11 mouse cellular contexts compared by ENCODE assay signal in the genomic region with DNA sequence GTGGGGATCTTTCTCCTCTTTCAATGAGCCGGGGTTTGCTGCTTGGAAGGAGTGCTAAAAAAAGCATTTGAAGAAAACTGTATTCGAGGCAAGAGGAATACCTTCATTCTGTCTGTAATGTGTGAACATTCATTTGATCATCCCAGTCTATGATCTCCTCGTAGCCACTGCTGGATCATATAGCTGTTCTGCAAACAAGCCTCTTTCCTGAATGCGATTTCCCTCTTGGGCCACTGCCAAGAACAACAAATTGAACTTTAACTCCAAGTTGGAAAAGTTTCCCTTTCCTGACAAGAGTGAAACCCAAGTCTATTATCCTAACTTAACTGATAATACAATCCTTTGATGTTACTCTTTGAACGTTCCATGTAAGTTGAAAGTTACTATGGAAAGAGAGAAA.
A peak's percentile ranks its signal among the peaks of the same experiment; 100 is the strongest.
DNase-seq lines count a peak whose midpoint lies in the region; ATAC-seq and TF ChIP-seq lines count a peak whose summit lies in the region.
"Had no signal": no experiment of that assay in that cellular context is flagged by ENCODE, and none has a peak within 500 bp of the region (broad histone marks: within the 10 kb centered on the region; RNA-seq: fewer than 3 reads in every experiment).

No protein-coding gene starts in this region.

- TF ChIP-seq POLR2A in lung, adult 2 months (IDR thresholded peaks at IDR 0.05; ENCODE audit: borderline replicate concordance, extremely low read depth, low read depth, low read length) = no peak

- 3% methylated on average over 5 of the region's 5 CpGs for WGBS in lung, embryonic 14.5 days
- 21% methylated on average over 5 of the region's 5 CpGs for WGBS in lung, adult 2 months
- WGBS in stomach, postnatal 0 days = 21% methylated on average over 5 of the region's 5 CpGs

- H3K36me3 ChIP-seq in lung, embryonic 14.5 days (ENCODE audit: insufficient read depth) = no peaks in the 10 kb centered on the region
- H3K36me3 ChIP-seq in stomach, postnatal 0 days (ENCODE audit: control insufficient read depth, insufficient read depth, low read length) = no peaks in the 10 kb centered on the region

- no peak overlapping the region for H3K4me2 ChIP-seq in lung, embryonic 14.5 days
- no peak overlapping the region for H3K4me2 ChIP-seq in stomach, postnatal 0 days (replicated peaks; ENCODE audit: low read depth)

- no peak overlapping the region for H3K4me3 ChIP-seq in lung, embryonic 14.5 days (ENCODE audit: low read depth, low read length)
- H3K4me3 ChIP-seq in lung, adult 2 months (replicated peaks; ENCODE audit: extremely low read depth, low read depth, low read length) = no peak overlapping the region
- H3K4me3 ChIP-seq in stomach, postnatal 0 days (ENCODE audit: low read depth, low read length) = no peak overlapping the region

- H3K9me3 ChIP-seq in lung, embryonic 14.5 days (ENCODE audit: low read depth, low read length) = no peaks in the 10 kb centered on the region
- H3K9me3 ChIP-seq in stomach, postnatal 0 days (ENCODE audit: control insufficient read depth, low read length) = no peaks in the 10 kb centered on the region

- peak; percentile 79 for ATAC-seq in lung, embryonic 14.5 days (ENCODE audit: insufficient read depth)
- ATAC-seq in stomach, postnatal 0 days (ENCODE audit: low FRiP score, low TSS enrichment) = no peak
- ATAC-seq: forebrain, postnatal 0 days; hindbrain, postnatal 0 days had no signal

- DNase-seq in embryo, embryonic 10.5 days (ENCODE audit: low spot score) = peak; percentile 51
- no peak for DNase-seq in embryo, embryonic 9.5 days (ENCODE audit: extremely low spot score)
- peak; percentile 93 for DNase-seq in lung, embryonic 14.5 days
- DNase-seq in lung, adult 2 months = no peak
- peak; percentile 31 to 34 for DNase-seq in kidney, postnatal 4 days
- DNase-seq in stomach, postnatal 0 days (ENCODE audit: low spot score) = peak; percentile 39
- DNase-seq in cerebellum, adult 18-20 months = no peak
- DNase-seq in layer of hippocampus, adult 9-11 months = no peak
- DNase-seq: forebrain, postnatal 0 days; heart, adult 18-20 months had no signal

- no peaks in the 10 kb centered on the region for H3K27me3 ChIP-seq in lung, embryonic 14.5 days (ENCODE audit: insufficient read depth, low read length)
- H3K27me3 ChIP-seq in stomach, postnatal 0 days (ENCODE audit: control insufficient read depth, insufficient read depth, low read length) = no peaks in the 10 kb centered on the region

- no peak for TF ChIP-seq EP300 in stomach, postnatal 0 days (optimal IDR thresholded peaks at IDR 0.05)

- H3K9ac ChIP-seq in lung, embryonic 14.5 days = no peak overlapping the region
- no peak overlapping the region for H3K9ac ChIP-seq in stomach, postnatal 0 days (ENCODE audit: low read length)
- H3K9ac ChIP-seq: forebrain, postnatal 0 days had no signal

- peak overlapping the region; percentile 48; the same call in 1 of the 2 replicates for H3K27ac ChIP-seq in lung, embryonic 14.5 days (ENCODE audit: low read depth)
- H3K27ac ChIP-seq in stomach, postnatal 0 days (replicated peaks) = no peak overlapping the region
- H3K27ac ChIP-seq: hindbrain, postnatal 0 days had no signal

- TF ChIP-seq CTCF in lung, embryonic 14.5 days (IDR thresholded peaks at IDR 0.05; ENCODE audit: low read depth) = no peak
- no peak for TF ChIP-seq CTCF in lung, adult 2 months (IDR thresholded peaks at IDR 0.05; ENCODE audit: insufficient read depth, low read length)
- no peak for TF ChIP-seq CTCF in stomach, postnatal 0 days (IDR thresholded peaks at IDR 0.05; ENCODE audit: low read depth)

- peaks cover 5% of the 10 kb centered on the region; the same call in 1 of the 2 replicates for H3K4me1 ChIP-seq in lung, embryonic 14.5 days (ENCODE audit: insufficient read depth)
- no peaks in the 10 kb centered on the region for H3K4me1 ChIP-seq in lung, adult 2 months (ENCODE audit: control insufficient read depth, insufficient read depth, low read length)
- no peaks in the 10 kb centered on the region for H3K4me1 ChIP-seq in stomach, postnatal 0 days (replicated peaks; ENCODE audit: control insufficient read depth, insufficient read depth)

Comparison
In these comparisons a context has a peak if more than half of its experiments do, and no peak if none do; other contexts are left out.
1. DNase-seq: peak in embryo, embryonic 10.5 days (single experiment), lung, embryonic 14.5 days (single experiment), kidney, postnatal 4 days (2 of 2) and stomach, postnatal 0 days (single experiment); none in embryo, embryonic 9.5 days (single experiment), lung, adult 2 months (single experiment), cerebellum, adult 18-20 months (0 of 2) and layer of hippocampus, adult 9-11 months (single experiment).